Mouse (Mus musculus) hindbrain, embryonic 11.5 days (tissue): Measurements from ENCODE around the gene Serac1. TPM values are rescaled to one million over a fixed set of nuclear protein-coding genes. Genes with fewer than 3 reads are reported as not detected.

Experiments used
- ATAC-seq: fragments of 200-750 bp; cut with Nextera tagmentation; 2 replicates; pipeline ENCODE4 v1.8.0; 2017; ENCODE audit warnings: mild to moderate bottlenecking, moderate TSS enrichment, moderate library complexity; ENCODE audit not compliant: low FRiP score
- DNase-seq: peaks from one replicate; pipeline ENCODE4 v3.0.0-alpha.2; 2015; ENCODE audit warnings: low spot score
- H3K27ac ChIP-seq: fragments of 300-500 bp; sonication (generic); 2 replicates; pipeline ENCODE4 v1.5.1; 2014; ENCODE audit warnings: mild to moderate bottlenecking, low read depth, low read length
- H3K27me3 ChIP-seq: fragments of 300-500 bp; sonication (generic); 2 replicates; pipeline ENCODE4 v1.6.1; 2014; ENCODE audit warnings: mild to moderate bottlenecking, low read length, moderate library complexity, mixed read lengths; ENCODE audit not compliant: control insufficient read depth, insufficient read depth
- H3K36me3 ChIP-seq: fragments of 300-500 bp; sonication (generic); 2 replicates; pipeline ENCODE4 v1.6.1; 2014; ENCODE audit warnings: mild to moderate bottlenecking, low read length, moderate library complexity, mixed read lengths; ENCODE audit not compliant: control insufficient read depth, insufficient read depth
- H3K4me1 ChIP-seq: fragments of 300-500 bp; sonication (generic); replicated peaks from 2 replicates; pipeline ENCODE4 v1.6.1; 2014; ENCODE audit warnings: low read length, mixed read lengths; ENCODE audit not compliant: control insufficient read depth, insufficient read depth
- H3K4me2 ChIP-seq: fragments of 300-500 bp; sonication (generic); replicated peaks from 2 replicates; pipeline ENCODE4 v1.6.1; 2014; ENCODE audit warnings: mild to moderate bottlenecking, low read depth, low read length
- H3K4me3 ChIP-seq: fragments of 300-500 bp; sonication (generic); 2 replicates; pipeline ENCODE4 v1.5.1; 2014; ENCODE audit warnings: low read depth, low read length
- H3K9ac ChIP-seq: fragments of 300-500 bp; sonication (generic); 2 replicates; pipeline ENCODE4 v1.6.1; 2014; ENCODE audit warnings: low read depth, low read length
- H3K9me3 ChIP-seq: fragments of 300-500 bp; sonication (generic); 2 replicates; pipeline ENCODE4 v1.6.1; 2016; ENCODE audit warnings: low read length; ENCODE audit not compliant: control insufficient read depth
- WGBS: fragments of 180-500 bp; shearing (Covaris S2); extraction: QIAGEN DNeasy Blood & Tissue Kit; methylation state at CpG from one replicate; pipeline ENCODE4 v1.1.7; 2014; 5-methylcytosine and 5-hydroxymethylcytosine counted together
- polyA plus RNA-seq: library from polyadenylated mRNA; unstranded; fragments of >200 nt; fragmentation: Nextera tagmentation; extraction: Ambion mirVana; gene quantifications from 2 replicates; pipeline ENCODE4 v1.2.1, GENCODE M21; 2014

Gene Serac1
- polyA plus RNA-seq, 1 experiment from 2014 or later: 8.0 TPM

GRCm38 (mm10) chr17:6005638-6006471 lies 73.7 kb downstream of the Serac1 start:
- Histone ChIP-seq H3K4me1 (peaks cover 2% of the 10 kb centered on the region; the same call in 1 of the 2 replicates), H3K36me3 (no peaks in the 10 kb centered on the region), H3K4me3 (no peak overlapping the region), H3K9ac (no peak overlapping the region), H3K27me3 (no peaks in the 10 kb centered on the region), H3K9me3 (no peaks in the 10 kb centered on the region), H3K4me2 (no peak overlapping the region), H3K27ac (no peak overlapping the region)
- ATAC-seq: no peak
- 31% methylated on average over 14 of the region's 14 CpGs for WGBS
- DNase-seq: no peak

GRCm38 (mm10) chr17:6005246-6005637 lies 74.3 kb downstream of the Serac1 start:
- ATAC-seq (no peak), DNase-seq (no peak)
- Histone ChIP-seq H3K9ac (no peak overlapping the region), H3K27me3 (no peaks in the 10 kb centered on the region), H3K9me3 (no peaks in the 10 kb centered on the region), H3K4me2 (no peak overlapping the region), H3K27ac (no peak overlapping the region), H3K4me1 (peaks cover 2% of the 10 kb centered on the region; the same call in 1 of the 2 replicates), H3K4me3 (no peak overlapping the region), H3K36me3 (no peaks in the 10 kb centered on the region)
- 16% methylated on average over 12 of the region's 14 CpGs for WGBS

GRCm38 (mm10) chr17:6003661-6004060 lies 75.9 kb downstream of the Serac1 start:
- no peaks in the 10 kb centered on the region for H3K9me3 ChIP-seq
- 92% methylated on average over 6 of the region's 6 CpGs for WGBS
- no peak overlapping the region for H3K27ac ChIP-seq
- peaks cover 2% of the 10 kb centered on the region; the same call in 1 of the 2 replicates for H3K4me1 ChIP-seq
- no peaks in the 10 kb centered on the region for H3K36me3 ChIP-seq
- H3K4me2 ChIP-seq: no peak overlapping the region
- no peak overlapping the region for H3K9ac ChIP-seq
- H3K4me3 ChIP-seq: no peak overlapping the region
- H3K27me3 ChIP-seq: no peaks in the 10 kb centered on the region
- DNase-seq (no peak), ATAC-seq (no peak)

- Histone ChIP-seq H3K9me3 (no peaks in the 10 kb centered on the region), H3K9ac (no peak overlapping the region), H3K27ac (no peak overlapping the region), H3K4me1 (peaks cover 2% of the 10 kb centered on the region; the same call in 1 of the 2 replicates), H3K27me3 (no peaks in the 10 kb centered on the region), H3K4me3 (no peak overlapping the region), H3K36me3 (no peaks in the 10 kb centered on the region), H3K4me2 (no peak overlapping the region)
- 91% methylated on average over 6 of the region's 6 CpGs for WGBS
- ATAC-seq: no peak
- DNase-seq: no peak
Measured at GRCm38 (mm10) chr17:6002563-6002962, 77.0 kb downstream of the Serac1 start.

DNA sequence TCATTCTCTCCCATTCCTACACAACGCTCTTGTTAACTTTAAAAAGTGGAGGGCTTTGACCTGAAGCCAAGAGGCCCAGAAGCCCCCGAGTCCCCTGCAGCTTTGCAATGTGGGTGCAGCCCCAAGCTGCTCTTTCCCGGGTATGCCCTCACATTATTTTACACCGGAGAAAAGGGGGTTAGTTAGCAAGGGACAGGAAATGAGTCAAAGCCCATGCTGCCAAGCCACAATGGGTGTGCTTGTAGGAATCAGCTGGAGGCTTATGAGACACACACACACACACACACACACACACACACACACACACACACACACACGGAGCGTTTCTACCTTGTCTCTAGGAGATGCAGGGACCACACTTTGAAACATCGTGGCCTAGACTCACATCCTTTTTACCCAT lies 77.7 kb downstream of the Serac1 start:
- WGBS: 88% methylated on average over 7 of the region's 7 CpGs
- no peak for ATAC-seq

GRCm38 (mm10) chr17:6001389-6001788 lies 78.2 kb downstream of the Serac1 start:
- H3K27ac ChIP-seq: no peak overlapping the region
- 91% methylated on average over 6 of the region's 6 CpGs for WGBS

More for the DNA sequence above, 77.7 kb downstream of the Serac1 start:
- Histone ChIP-seq H3K9ac (no peak overlapping the region), H3K4me1 (peaks cover 2% of the 10 kb centered on the region; the same call in 1 of the 2 replicates), H3K36me3 (no peaks in the 10 kb centered on the region), H3K9me3 (no peaks in the 10 kb centered on the region), H3K4me2 (no peak overlapping the region), H3K27ac (no peak overlapping the region), H3K27me3 (no peaks in the 10 kb centered on the region), H3K4me3 (no peak overlapping the region)
- no peak for DNase-seq

GRCm38 (mm10) chr17:6000864-6001319 lies 78.6 kb downstream of the Serac1 start:
- no peak for DNase-seq
- Histone ChIP-seq H3K9ac (no peak overlapping the region), H3K27ac (no peak overlapping the region), H3K4me3 (no peak overlapping the region), H3K36me3 (no peaks in the 10 kb centered on the region), H3K4me1 (peaks cover 2% of the 10 kb centered on the region; the same call in 1 of the 2 replicates), H3K4me2 (no peak overlapping the region), H3K9me3 (no peaks in the 10 kb centered on the region), H3K27me3 (no peaks in the 10 kb centered on the region)
- 91% methylated on average over 8 of the region's 8 CpGs for WGBS
- ATAC-seq: no peak

More at GRCm38 (mm10) chr17:6001389-6001788, 78.2 kb downstream of the Serac1 start:
- Histone ChIP-seq H3K27me3 (no peaks in the 10 kb centered on the region), H3K36me3 (no peaks in the 10 kb centered on the region), H3K9ac (no peak overlapping the region), H3K4me3 (no peak overlapping the region), H3K9me3 (no peaks in the 10 kb centered on the region), H3K4me2 (no peak overlapping the region), H3K4me1 (peaks cover 2% of the 10 kb centered on the region; the same call in 1 of the 2 replicates)
- DNase-seq: no peak
- no peak for ATAC-seq

- Histone ChIP-seq H3K4me3 (no peak overlapping the region), H3K27ac (no peak overlapping the region), H3K27me3 (no peaks in the 10 kb centered on the region), H3K36me3 (no peaks in the 10 kb centered on the region), H3K9me3 (no peaks in the 10 kb centered on the region), H3K4me1 (no peaks in the 10 kb centered on the region; the same call in 1 of the 2 replicates), H3K9ac (no peak overlapping the region), H3K4me2 (no peak overlapping the region)
- DNase-seq: no peak
- 86% methylated on average over 5 of the region's 5 CpGs for WGBS
- no peak for ATAC-seq
Measured at GRCm38 (mm10) chr17:5999039-5999543, 80.5 kb downstream of the Serac1 start.

DNA sequence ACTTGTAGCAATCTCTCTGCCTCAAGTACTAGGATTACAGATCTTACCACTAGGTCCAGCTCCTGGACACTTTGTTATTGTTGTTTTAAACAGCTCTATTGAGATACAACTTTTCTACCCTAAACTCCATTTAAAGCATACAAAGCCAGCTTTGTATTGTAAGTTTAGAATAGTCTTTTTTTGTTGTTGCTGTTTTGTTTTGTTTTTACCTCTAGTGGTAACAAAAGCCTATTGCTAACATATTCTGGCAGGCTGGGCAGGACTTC lies 81.4 kb downstream of the Serac1 start:
- no peaks in the 10 kb centered on the region for H3K27me3 ChIP-seq
- H3K27ac ChIP-seq: no peak overlapping the region
- no peaks in the 10 kb centered on the region; the same call in 1 of the 2 replicates for H3K4me1 ChIP-seq
- ATAC-seq (no peak), DNase-seq (no peak)
- H3K36me3 ChIP-seq: no peaks in the 10 kb centered on the region
- H3K9ac ChIP-seq: no peak overlapping the region
- no peak overlapping the region for H3K4me2 ChIP-seq
- no peak overlapping the region for H3K4me3 ChIP-seq
- no peaks in the 10 kb centered on the region for H3K9me3 ChIP-seq
